Comparison of ENCODE assay signal across 9 mouse cellular contexts in genomic region chr17:80577214-80577613, GRCm38 (mm10). TPM values are rescaled to one million over a fixed set of nuclear protein-coding genes. Genes with fewer than 3 reads are reported as not detected.
A peak's percentile ranks its signal among the peaks of the same experiment; 100 is the strongest.
DNase-seq lines count a peak whose midpoint lies in the region; ATAC-seq and TF ChIP-seq lines count a peak whose summit lies in the region.
"Had no signal": no experiment of that assay in that cellular context is flagged by ENCODE, and none has a peak within 500 bp of the region (broad histone marks: within the 10 kb centered on the region; RNA-seq: fewer than 3 reads in every experiment).

No protein-coding gene starts in this region.

- peak overlapping the region; percentile 80 for H3K4me2 ChIP-seq in neural tube, embryonic 15.5 days

- peak overlapping the region; percentile 56 for H3K4me3 ChIP-seq in layer of hippocampus, adult 2 months
- H3K4me3 ChIP-seq in neural tube, embryonic 15.5 days (replicated peaks) = peak overlapping the region; percentile 46

- DNase-seq in gastrocnemius, postnatal 14 days = peak; percentile 38
- no peak for DNase-seq in gastrocnemius, postnatal 36 days
- peak; percentile 88 for DNase-seq in embryo, embryonic 11 days
- DNase-seq in heart, postnatal 10 days = peak; percentile 43 to 53
- DNase-seq in layer of hippocampus, adult 2 months (ENCODE audit: low spot score in 2 of 2) = peak; percentile 79
- peak; percentile 37 to 54 for DNase-seq in lung, adult 18-20 months
- peak; percentile 58 for DNase-seq in testis, postnatal 10 days (ENCODE audit: low spot score)

- H3K36me3 ChIP-seq in neural tube, embryonic 15.5 days = peaks cover 11% of the 10 kb centered on the region

- peak; percentile 21; the same call in 1 of the 2 replicates for TF ChIP-seq CTCF in layer of hippocampus, adult 2 months (conservative IDR thresholded peaks at IDR 0.05)

- intact Hi-C loops in gastrocnemius, postnatal 14 days (cut with DNase I; ENCODE audit: low total_unique reads) = no loop called here
- intact Hi-C loops in gastrocnemius, postnatal 36 days (cut with DNase I) = no loop called here
- intact Hi-C loops in heart, postnatal 10 days (cut with DNase I) = no loop called here

- WGBS in neural tube, embryonic 15.5 days = 1% methylated on average over 30 of the region's 30 CpGs

- no peaks in the 10 kb centered on the region for H3K27me3 ChIP-seq in neural tube, embryonic 15.5 days (replicated peaks)

- peaks cover 12% of the 10 kb centered on the region; the same call in 1 of the 2 replicates for H3K4me1 ChIP-seq in neural tube, embryonic 15.5 days

- peak overlapping the region; percentile 82 for H3K27ac ChIP-seq in layer of hippocampus, adult 2 months
- H3K27ac ChIP-seq in neural tube, embryonic 15.5 days (replicated peaks) = no peak overlapping the region
- H3K27ac ChIP-seq: macrophage had no signal

- peak; percentile 93 for ATAC-seq in neural tube, embryonic 15.5 days (ENCODE audit: low FRiP score)

- peak overlapping the region; percentile 49 for H3K9ac ChIP-seq in neural tube, embryonic 15.5 days (replicated peaks)

- no peaks in the 10 kb centered on the region for H3K9me3 ChIP-seq in neural tube, embryonic 15.5 days (replicated peaks)

RNA-seq across cellular contexts. Expression of gene Cdkl4, which starts 0.4 kb away (rescaled TPM):
- total RNA-seq in gastrocnemius, postnatal 14 days (2021) = under 1 TPM in 1 of 2 experiments, not detected in 1; 0.14 TPM
- not detected for total RNA-seq in gastrocnemius, postnatal 36 days (2021)
- total RNA-seq in heart, postnatal 10 days (2021) = not detected
- total RNA-seq in layer of hippocampus, adult 2 months (2021) = 10 to 100 TPM; 14.0 to 16.3 TPM
- 5.3 and 5.4 TPM in 2 replicates for polyA plus RNA-seq in neural tube, embryonic 15.5 days (2015; fragmentation: Nextera tagmentation; extraction: Ambion mirVana)

Comparison
In these comparisons a context has a peak if more than half of its experiments do, and no peak if none do; other contexts are left out.
1. DNase-seq: peak in gastrocnemius, postnatal 14 days (single experiment), embryo, embryonic 11 days (single experiment), heart, postnatal 10 days (2 of 2), layer of hippocampus, adult 2 months (2 of 2), lung, adult 18-20 months (2 of 2) and testis, postnatal 10 days (single experiment); none in gastrocnemius, postnatal 36 days (0 of 2).
2. RNA of gene Cdkl4, which starts 0.4 kb away (total RNA-seq): 14.0 to 16.3 TPM in layer of hippocampus, adult 2 months; 0.14 TPM in gastrocnemius, postnatal 14 days, not detected in heart, postnatal 10 days and not detected in gastrocnemius, postnatal 36 days; every median in the first group is over 10 times any median in the second.